Mouse (Mus musculus): Measurements from ENCODE around the gene Sertad4.

Gene Sertad4

DNA sequence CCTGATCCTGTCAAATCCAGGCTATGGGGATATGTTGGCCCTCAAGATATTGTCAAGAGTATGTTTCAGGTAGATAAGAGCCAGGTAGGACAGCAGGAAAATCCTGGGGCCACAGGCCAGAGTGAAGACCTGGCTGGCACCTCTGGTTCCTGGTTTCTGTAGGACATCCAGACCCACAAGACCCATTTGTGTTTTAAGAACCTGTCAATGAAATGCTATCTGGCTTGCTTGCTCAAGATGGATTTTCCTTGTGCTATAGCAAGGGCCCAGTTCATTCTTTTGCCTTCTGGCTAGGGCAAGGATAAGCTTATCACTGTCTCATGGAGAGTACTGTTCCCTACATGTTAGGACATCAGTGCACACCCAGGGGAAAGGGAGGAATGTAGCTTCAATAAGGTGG, 3.5 kb downstream of the Sertad4 start:
- no peak for DNase-seq (ENCODE audit: low read depth in 1 of 2, low spot score in 2 of 2)

DNA sequence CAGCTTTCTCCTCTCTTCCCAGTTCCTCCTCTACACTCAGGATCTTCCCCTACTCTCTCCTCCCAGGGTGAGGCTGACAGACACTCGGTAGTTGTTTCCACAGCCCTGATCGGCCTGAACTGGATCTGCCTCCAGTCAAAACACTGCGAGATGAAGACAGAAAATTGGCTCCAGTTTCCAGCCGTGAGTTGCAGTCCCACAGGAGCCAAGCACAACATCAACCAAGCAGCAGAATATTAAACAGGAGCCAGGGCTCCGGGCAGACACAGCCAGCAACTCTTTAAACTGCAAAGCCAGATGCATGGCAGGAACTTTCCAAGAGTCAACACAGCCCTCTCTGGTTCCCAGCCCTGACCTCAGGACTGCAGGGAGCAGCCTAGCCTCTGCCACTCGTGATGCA, 3.9 kb downstream of the Sertad4 start:
- no peak for DNase-seq (ENCODE audit: low read depth in 1 of 2, low spot score in 2 of 2)

DNA sequence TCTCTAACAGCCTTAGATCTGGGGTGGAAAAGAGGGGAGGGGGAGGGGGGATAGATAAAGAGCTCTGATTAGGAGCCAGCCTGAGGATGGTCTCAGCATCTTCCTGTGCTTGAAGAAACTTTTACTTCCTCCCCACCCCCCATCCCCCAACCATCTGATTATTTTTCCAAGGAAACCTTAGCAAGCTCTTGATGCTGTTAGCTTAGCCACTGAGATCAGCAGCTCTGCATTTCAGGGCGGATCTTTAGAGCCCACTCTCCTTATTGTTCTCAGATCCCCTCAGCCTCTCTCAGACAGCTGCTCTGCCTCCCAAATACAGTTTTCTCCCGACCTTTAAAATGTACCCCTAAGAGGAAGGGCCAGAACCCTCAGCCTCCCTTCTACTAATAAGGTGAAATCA, 4.4 kb downstream of the Sertad4 start:
- DNase-seq (ENCODE audit: low read depth in 1 of 2, low spot score in 2 of 2) = no peak

DNA sequence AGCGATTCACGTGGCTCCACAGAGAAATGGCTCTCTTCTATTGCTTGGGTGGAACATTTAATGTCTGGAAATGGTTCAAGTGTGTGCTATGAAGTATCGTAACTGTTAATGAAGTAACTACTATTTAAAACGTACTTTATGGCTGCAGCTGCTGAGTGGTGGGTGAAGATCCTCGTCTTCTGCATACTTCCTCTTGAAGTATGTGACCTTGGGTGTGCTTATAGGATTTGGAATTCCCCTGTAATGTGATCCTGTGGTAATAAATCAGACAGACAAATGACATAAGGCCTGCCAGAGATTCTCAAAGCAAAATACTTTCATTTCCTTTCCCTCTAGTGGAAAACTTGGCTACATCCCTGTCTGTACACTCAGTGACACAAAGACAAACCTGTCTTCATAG, 5.9 kb downstream of the Sertad4 start:
- DNase-seq (ENCODE audit: low read depth in 1 of 2, low spot score in 2 of 2) = no peak

DNA sequence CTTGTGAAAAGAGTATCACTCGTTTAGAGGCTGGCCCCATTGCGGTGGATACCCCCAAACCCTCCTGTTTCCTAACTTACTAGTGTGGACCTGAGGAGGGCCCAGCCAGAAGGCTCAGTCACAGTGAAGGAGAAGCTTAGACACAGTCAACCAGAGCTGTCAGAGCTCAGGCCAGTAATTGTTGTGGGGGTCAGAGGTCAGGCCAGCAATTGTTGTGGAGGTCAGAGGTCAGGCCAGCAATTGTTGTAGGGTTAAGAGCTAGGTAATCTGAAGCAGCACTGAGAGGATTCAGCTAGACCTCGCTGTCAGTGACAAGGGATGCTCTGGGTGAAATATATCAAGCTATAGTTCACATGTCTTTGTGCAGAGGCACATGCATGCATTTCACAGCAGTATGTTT, 8.3 kb downstream of the Sertad4 start:
- DNase-seq (ENCODE audit: low read depth in 1 of 2, low spot score in 2 of 2) = no peak

- DNase-seq (ENCODE audit: low read depth in 1 of 2, low spot score in 2 of 2) = no peak
These were observed 14.3 kb downstream of the Sertad4 start for GRCm38 (mm10) chr1:192841094-192841813.

DNA sequence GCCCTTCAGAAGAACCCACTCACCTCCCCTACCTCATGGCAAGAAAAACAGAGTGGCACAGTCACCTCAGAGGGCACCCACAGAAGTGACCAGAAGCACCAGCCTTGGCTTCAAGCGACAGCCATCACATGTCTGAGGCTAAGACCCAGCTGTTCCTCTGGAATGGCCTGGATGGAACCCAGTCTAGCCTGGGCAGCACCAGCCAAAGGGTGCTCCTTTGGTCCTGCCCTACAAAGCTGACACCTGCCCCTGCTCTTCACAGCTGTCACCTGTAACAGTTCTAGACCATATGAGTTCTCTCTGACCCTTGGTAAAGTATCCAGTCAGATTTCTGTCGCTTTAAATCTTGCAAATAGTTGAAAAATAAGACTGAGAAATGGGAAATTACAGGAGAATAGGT, 14.9 kb downstream of the Sertad4 start:
- no peak for DNase-seq (ENCODE audit: low read depth in 1 of 2, low spot score in 2 of 2)

DNA sequence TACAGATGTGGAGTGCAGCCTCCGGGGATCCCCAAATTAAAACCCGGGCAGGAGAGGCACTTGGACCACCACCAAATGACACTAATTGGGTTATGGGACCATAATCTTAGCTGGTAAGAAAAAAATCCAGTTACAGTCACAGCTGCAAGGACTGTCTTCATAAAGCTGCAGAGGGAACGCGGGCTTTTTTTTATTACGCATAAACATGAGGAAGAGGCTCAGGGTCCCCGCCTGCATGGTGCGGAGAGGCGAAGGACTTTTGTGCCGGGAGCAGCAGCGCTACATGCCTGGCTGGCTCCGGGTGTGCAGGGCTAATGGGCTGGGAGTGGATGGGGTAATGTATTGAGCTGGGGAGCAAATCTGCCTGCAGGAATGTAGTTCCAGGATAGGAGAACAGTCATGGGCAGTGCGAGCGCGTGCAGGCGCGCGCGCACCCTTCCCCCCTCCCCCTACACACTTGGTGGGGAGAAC, 20.3 kb downstream of the Sertad4 start:
- no peak for DNase-seq (ENCODE audit: low read depth in 1 of 2, low spot score in 2 of 2)

GRCm38 (mm10) chr1:192834361-192835210, 21.0 kb downstream of the Sertad4 start:
- no peak for DNase-seq (ENCODE audit: low read depth in 1 of 2, low spot score in 2 of 2)

DNA sequence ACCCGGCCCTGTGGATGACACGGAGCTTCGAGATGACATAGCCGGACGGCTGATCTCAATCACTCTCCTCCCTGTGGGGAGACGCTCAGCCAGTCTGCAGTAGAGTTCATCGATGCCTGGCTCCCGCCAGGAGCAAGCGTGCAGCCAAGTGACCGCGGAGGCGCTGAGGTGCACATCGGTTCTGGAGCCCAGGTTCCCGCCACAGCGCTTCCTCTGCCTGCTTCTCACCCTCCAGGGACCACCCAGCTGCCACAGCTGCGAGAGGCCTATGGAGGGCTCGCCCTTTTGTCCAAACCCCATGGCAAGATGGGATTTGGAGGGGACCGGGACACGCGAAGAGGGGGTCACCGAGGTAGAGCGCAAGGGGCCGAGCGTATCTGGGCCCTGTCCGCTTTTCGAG, 22.0 kb downstream of the Sertad4 start:
- no peak for DNase-seq (ENCODE audit: low read depth in 1 of 2, low spot score in 2 of 2)

- no peak for DNase-seq (ENCODE audit: low read depth in 1 of 2, low spot score in 2 of 2)
These were observed 22.5 kb downstream of the Sertad4 start for GRCm38 (mm10) chr1:192833097-192833496.

GRCm38 (mm10) chr1:192832338-192832737, 23.2 kb downstream of the Sertad4 start:
- no peak for DNase-seq (ENCODE audit: low read depth in 1 of 2, low spot score in 2 of 2)

- DNase-seq (ENCODE audit: low read depth in 1 of 2, low spot score in 2 of 2) = no peak
These were observed 25.1 kb downstream of the Sertad4 start for GRCm38 (mm10) chr1:192830444-192830843.

DNA sequence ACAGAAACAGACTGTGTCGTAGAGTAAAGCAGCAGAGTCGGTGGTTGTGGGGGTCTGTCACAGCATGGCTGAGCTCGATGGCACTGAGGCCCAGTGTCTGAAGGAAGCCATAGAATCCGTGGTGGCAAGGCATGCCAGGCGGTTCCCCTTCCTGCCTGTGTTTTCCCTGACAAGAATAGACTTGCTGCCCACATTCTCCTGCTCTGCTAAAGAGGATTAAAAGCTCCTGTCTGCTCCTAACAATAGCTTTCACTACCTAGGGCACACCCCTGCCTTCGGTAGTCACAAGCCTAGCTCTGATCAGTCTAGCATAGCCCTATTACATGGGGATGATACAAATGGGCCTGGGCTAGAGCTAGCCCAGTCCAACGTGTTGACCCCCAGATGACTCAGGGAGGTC, 26.6 kb downstream of the Sertad4 start:
- no peak for DNase-seq (ENCODE audit: low read depth in 1 of 2, low spot score in 2 of 2)

DNA sequence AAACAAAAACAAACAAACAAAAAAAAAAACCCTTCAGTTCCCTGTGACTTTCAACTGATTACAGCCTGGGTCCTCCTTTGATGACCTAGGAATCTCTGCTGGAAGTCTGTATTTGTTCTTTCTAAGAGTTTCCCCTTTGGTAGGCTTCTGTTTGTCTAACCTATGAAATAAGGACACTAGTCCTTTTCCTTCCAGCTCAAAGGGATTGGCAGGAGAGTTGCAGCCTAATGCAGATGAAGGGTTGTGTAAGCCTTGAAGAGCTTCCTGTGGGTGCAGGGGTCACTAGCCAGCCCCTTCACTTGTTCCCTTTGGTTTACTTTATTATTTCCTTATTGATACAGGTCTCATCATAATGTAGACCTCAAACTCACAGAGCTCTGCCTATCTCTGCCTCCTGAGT, 27.6 kb downstream of the Sertad4 start:
- no peak for DNase-seq (ENCODE audit: low read depth in 1 of 2, low spot score in 2 of 2)

DNA sequence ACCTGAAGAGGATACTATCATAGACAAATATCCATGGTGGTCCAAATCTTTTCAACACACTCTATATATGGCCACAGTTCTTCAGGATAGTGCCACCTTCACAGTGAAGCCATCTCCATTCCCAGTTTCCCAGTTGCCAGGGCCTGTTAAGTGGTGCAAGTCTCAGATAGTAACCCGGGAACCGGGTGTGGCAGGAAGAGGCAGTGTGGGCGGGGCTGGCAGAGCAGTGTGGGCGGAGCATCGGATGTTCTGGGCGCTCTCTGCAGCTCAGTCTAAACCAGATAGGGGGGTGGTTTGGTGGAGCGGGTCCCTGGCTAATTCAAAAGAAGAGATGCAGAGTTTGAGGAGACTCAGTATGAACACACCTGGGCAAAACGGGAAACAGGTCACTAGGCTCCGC, 29.8 kb downstream of the Sertad4 start:
- DNase-seq (ENCODE audit: low read depth in 1 of 2, low spot score in 2 of 2) = no peak

DNA sequence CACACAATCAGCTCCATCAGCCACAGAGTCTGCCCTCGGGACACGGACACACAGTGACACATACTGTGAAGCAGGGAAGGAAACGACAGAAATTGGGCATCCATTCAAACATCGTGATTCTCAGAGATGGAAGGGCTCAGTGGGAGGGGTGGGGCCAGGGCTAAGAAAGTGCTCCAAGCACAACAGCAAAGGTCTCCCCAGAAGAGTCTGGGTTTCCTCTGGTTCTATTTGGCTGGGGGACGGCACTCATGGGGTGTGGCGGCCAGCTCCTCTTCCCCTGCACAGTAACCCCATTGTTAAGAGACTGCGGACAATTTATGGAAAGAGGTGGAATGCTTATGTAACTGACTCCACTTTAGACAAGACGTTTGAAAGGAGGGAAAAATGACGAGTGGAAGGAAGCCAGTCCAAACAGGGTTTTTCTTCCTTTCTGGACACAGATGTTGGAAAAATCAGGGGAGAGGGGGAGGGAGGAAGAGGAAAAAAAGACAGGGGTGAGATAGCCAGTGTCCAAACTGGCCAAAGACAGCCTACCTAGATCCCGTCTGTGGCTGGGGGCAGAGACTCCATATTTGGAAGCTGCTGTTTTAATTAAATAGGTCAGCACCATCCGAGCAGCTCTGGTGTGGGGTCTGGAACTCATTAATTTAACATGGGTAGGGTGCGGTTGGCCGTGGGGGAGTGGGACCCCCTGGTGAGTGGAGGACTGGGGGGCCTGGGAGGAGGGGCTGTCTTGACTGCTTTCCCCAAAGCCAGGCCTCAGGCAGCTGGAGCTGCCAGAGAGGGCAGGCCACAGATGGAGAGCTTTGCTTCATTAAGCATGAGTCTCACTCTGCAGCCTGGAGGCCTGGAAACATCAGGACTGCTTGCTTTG, 32.7 kb downstream of the Sertad4 start:
- no peak for DNase-seq (ENCODE audit: low read depth in 1 of 2, low spot score in 2 of 2)

GRCm38 (mm10) chr1:192822309-192822651, 33.3 kb downstream of the Sertad4 start:
- DNase-seq (ENCODE audit: low read depth in 1 of 2, low spot score in 2 of 2) = no peak

DNA sequence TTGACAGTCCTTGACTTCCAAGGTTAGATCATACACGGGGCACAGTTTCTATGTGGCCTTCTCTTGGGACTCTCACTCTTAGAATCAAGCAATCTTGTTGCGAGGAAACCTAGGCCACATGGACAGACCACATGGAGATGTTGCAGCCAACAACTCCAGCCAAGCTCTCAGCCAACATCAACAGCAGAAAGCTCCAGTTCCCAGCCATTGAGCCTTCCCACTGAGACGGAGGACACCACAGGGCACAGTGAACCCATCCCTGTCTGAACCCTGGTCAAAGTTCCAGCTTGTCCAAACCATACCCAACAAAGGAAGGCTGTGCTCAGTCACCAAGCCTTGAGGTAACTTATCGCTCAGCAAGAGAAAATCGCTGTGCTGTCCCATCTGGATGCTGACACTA, 37.2 kb downstream of the Sertad4 start:
- DNase-seq (ENCODE audit: low read depth in 1 of 2, low spot score in 2 of 2) = no peak

GRCm38 (mm10) chr1:192815789-192816188, 39.8 kb downstream of the Sertad4 start:
- DNase-seq (ENCODE audit: low read depth in 1 of 2, low spot score in 2 of 2) = no peak

- no peak for DNase-seq (ENCODE audit: low read depth in 1 of 2, low spot score in 2 of 2)
These were observed 40.9 kb downstream of the Sertad4 start for GRCm38 (mm10) chr1:192814700-192815099.

DNA sequence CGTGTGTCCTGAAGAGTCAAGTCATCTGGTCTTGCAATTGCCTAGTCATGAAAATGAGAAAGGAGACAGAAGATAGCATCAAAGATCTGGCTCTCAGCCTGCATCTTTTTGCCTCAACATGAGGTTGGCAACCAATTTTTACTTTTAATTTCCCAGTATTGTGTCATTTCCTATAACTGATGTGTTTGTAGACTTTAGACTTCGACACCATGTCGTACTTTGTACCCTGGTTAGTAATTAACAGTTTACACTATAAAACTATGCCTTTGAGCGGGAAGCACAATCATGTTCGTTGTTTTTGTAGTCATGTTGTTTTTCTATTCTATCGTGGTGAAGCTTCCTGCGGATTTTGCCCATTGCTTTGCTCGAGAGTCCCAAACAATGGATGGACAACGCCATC, 42.8 kb downstream of the Sertad4 start:
- no peak for DNase-seq (ENCODE audit: low read depth in 1 of 2, low spot score in 2 of 2)
